Mouse (Mus musculus): ENCODE measurements around the gene Sipa1. TPM values are rescaled to one million over a fixed set of nuclear protein-coding genes. Genes with fewer than 3 reads are reported as not detected.

Gene Sipa1
- polyA plus RNA-seq, 1 experiment from 2014 or later, result 26.2 TPM

- Histone ChIP-seq H3K36me3 (ENCODE audit: insufficient read depth, low read length) (peaks cover 50% of the 10 kb centered on the region), H3K4me2 (ENCODE audit: low read length) (no peak overlapping the region), H3K4me1 (replicated peaks; ENCODE audit: insufficient read depth, low read length) (0 out of 2 replicates have a peak, but pooled peaks cover 3% of the 10 kb centered on the region), H3K9ac (ENCODE audit: low read depth, low read length) (no peak overlapping the region), H3K4me3 (replicated peaks; ENCODE audit: low read depth, low read length) (no peak overlapping the region), H3K27me3 (ENCODE audit: insufficient read depth, low read length) (no peaks in the 10 kb centered on the region), H3K9me3 (replicated peaks; ENCODE audit: low read length) (no peaks in the 10 kb centered on the region), H3K27ac (no peak overlapping the region)
- TF ChIP-seq CTCF (IDR thresholded peaks at IDR 0.05; ENCODE audit: low read depth), result no peak
- no peak for DNase-seq (ENCODE audit: low spot score)
- ATAC-seq (replicated peaks; ENCODE audit: low FRiP score, low read depth), result no peak
- 90% methylated on average over 13 of the region's 13 CpGs for WGBS
These were observed 21.5 kb upstream of the Sipa1 start for GRCm38 (mm10) chr19:5684985-5685384.

DNA sequence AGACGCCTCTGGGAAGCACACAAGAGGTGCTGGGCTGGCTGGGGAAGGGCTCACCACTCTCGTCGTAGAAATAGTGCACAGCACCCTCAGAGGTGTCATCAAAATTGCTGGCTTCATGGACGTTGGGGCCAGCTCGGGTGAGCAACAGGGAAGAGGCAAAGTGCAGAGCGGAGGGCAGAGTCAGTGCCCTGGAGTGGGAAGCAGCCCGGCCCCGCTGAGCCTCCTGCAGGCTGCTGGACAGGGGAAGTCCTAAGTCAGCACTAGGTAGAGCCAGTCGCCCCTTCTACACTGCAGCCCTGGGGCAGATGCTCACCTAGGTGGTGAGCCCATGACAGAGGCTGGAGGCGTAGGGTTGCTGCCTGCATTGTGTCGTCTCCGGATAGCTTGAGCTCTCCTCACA is 20.7 kb upstream of the Sipa1 start:
- no peak for TF ChIP-seq CTCF (IDR thresholded peaks at IDR 0.05; ENCODE audit: low read depth)
- DNase-seq (ENCODE audit: low spot score) (no peak), ATAC-seq (replicated peaks; ENCODE audit: low FRiP score, low read depth) (no peak)
- Histone ChIP-seq H3K9ac (ENCODE audit: low read depth, low read length) (no peak overlapping the region), H3K9me3 (replicated peaks; ENCODE audit: low read length) (no peaks in the 10 kb centered on the region), H3K27me3 (ENCODE audit: insufficient read depth, low read length) (no peaks in the 10 kb centered on the region), H3K4me2 (ENCODE audit: low read length) (no peak overlapping the region), H3K36me3 (ENCODE audit: insufficient read depth, low read length) (peaks cover 56% of the 10 kb centered on the region), H3K27ac (no peak overlapping the region), H3K4me3 (replicated peaks; ENCODE audit: low read depth, low read length) (no peak overlapping the region), H3K4me1 (replicated peaks; ENCODE audit: insufficient read depth, low read length) (0 out of 2 replicates have a peak, but pooled peaks cover 3% of the 10 kb centered on the region)
- WGBS, result 84% methylated on average over 12 of the region's 12 CpGs

DNA sequence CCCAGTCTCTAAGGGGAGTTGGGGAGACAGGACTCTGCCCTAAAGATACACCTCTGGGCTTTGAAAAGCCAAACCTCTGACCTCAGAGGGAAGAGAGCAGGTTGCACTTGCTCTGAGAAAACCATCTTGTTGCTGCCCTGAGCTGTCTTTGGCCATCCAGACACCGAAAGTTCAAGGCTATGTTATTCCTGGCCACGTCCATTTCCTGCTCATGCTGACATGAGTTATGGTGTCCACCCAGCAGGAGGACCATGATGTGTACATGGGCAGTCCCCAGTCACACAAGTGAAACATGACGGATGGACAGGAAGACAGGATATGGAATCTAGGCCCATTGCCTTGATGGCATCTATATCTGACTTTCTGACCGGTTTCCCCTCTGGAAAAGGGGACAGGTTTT is 16.9 kb upstream of the Sipa1 start:
- DNase-seq (ENCODE audit: low spot score) (peak; percentile 19), ATAC-seq (replicated peaks; ENCODE audit: low FRiP score, low read depth) (no peak)
- 45% methylated on average over 4 of the region's 4 CpGs for WGBS

DNA sequence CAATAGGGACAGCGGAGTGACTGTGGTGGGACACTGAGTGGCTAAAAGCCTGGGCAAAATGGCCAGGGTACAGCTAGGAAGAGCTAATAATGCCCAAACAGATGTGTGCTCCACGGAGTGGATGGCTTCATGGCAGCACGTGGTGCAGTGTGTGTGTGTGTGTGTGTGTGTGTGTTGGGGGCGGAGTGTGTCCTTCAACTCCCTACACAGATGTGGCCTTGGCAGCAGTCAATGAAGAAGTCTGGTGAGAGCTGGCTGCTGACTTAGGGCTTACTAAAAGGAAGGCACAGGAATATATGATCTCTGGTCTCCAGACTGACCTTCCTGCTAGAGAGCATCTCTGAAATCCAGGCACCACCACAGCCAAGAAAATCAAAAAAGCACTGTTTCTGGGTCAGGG is 4.9 kb upstream of the Sipa1 start:
- Histone ChIP-seq H3K9ac (ENCODE audit: low read depth, low read length) (no peak overlapping the region), H3K9me3 (replicated peaks; ENCODE audit: low read length) (no peaks in the 10 kb centered on the region), H3K36me3 (ENCODE audit: insufficient read depth, low read length) (peaks cover 52% of the 10 kb centered on the region; the same call in 1 of the 2 replicates), H3K27me3 (ENCODE audit: insufficient read depth, low read length) (no peaks in the 10 kb centered on the region), H3K27ac (no peak overlapping the region), H3K4me1 (replicated peaks; ENCODE audit: insufficient read depth, low read length) (no peaks in the 10 kb centered on the region), H3K4me3 (replicated peaks; ENCODE audit: low read depth, low read length) (no peak overlapping the region), H3K4me2 (ENCODE audit: low read length) (no peak overlapping the region)
- no peak for ATAC-seq (replicated peaks; ENCODE audit: low FRiP score, low read depth)
- TF ChIP-seq CTCF (IDR thresholded peaks at IDR 0.05; ENCODE audit: low read depth), result no peak
- DNase-seq (ENCODE audit: low spot score), result no peak
- 86% methylated on average over 4 of the region's 4 CpGs for WGBS

More for the DNA sequence above, 16.9 kb upstream of the Sipa1 start:
- TF ChIP-seq CTCF (IDR thresholded peaks at IDR 0.05; ENCODE audit: low read depth), result no peak
- 0 out of 2 replicates have a peak overlapping the region, but pooled peaks have one; percentile 5 for H3K9ac ChIP-seq (ENCODE audit: low read depth, low read length)
- no peaks in the 10 kb centered on the region for H3K9me3 ChIP-seq (replicated peaks; ENCODE audit: low read length)
- H3K4me1 ChIP-seq (replicated peaks; ENCODE audit: insufficient read depth, low read length), result no peaks in the 10 kb centered on the region
- no peak overlapping the region for H3K4me3 ChIP-seq (replicated peaks; ENCODE audit: low read depth, low read length)
- H3K27me3 ChIP-seq (ENCODE audit: insufficient read depth, low read length), result no peaks in the 10 kb centered on the region
- H3K4me2 ChIP-seq (ENCODE audit: low read length), result no peak overlapping the region
- no peak overlapping the region for H3K27ac ChIP-seq
- H3K36me3 ChIP-seq (ENCODE audit: insufficient read depth, low read length), result peaks cover 81% of the 10 kb centered on the region

GRCm38 (mm10) chr19:5666386-5666785 is 2.9 kb upstream of the Sipa1 start:
- TF ChIP-seq CTCF (IDR thresholded peaks at IDR 0.05; ENCODE audit: low read depth), result no peak
- 89% methylated on average over 18 of the region's 18 CpGs for WGBS

DNA sequence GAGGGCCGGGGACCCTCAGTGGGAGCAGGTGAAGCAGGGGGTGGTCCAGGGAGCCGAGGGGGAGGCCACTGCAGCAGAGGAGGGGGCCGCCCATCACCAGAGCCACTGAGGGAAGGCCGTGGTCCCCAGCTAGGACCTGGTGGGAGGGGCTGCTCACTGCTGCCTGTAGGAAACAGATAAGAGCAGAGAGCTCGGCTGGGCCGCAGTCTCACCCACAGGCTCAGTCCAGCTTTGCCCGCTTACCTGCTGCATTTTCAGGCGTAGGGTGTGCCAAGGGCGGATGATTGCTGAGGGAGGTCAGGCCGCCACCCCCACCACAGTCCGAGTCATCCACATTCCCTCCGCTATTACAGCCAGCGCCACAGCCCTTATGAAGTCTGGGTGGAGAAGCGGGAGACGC is 2.0 kb upstream of the Sipa1 start:
- WGBS, result 86% methylated on average over 15 of the region's 15 CpGs
- ATAC-seq (replicated peaks; ENCODE audit: low FRiP score, low read depth) (no peak), DNase-seq (ENCODE audit: low spot score) (no peak)
- Histone ChIP-seq H3K27ac (no peak overlapping the region), H3K9me3 (replicated peaks; ENCODE audit: low read length) (no peaks in the 10 kb centered on the region), H3K36me3 (ENCODE audit: insufficient read depth, low read length) (peaks cover 25% of the 10 kb centered on the region; the same call in 1 of the 2 replicates), H3K4me3 (replicated peaks; ENCODE audit: low read depth, low read length) (no peak overlapping the region), H3K4me1 (replicated peaks; ENCODE audit: insufficient read depth, low read length) (0 out of 2 replicates have a peak, but pooled peaks cover 4% of the 10 kb centered on the region), H3K9ac (ENCODE audit: low read depth, low read length) (no peak overlapping the region), H3K4me2 (ENCODE audit: low read length) (no peak overlapping the region), H3K27me3 (ENCODE audit: insufficient read depth, low read length) (no peaks in the 10 kb centered on the region)
- no peak for TF ChIP-seq CTCF (IDR thresholded peaks at IDR 0.05; ENCODE audit: low read depth)

More at GRCm38 (mm10) chr19:5666386-5666785, 2.9 kb upstream of the Sipa1 start:
- Histone ChIP-seq H3K27ac (no peak overlapping the region), H3K4me3 (replicated peaks; ENCODE audit: low read depth, low read length) (no peak overlapping the region), H3K4me1 (replicated peaks; ENCODE audit: insufficient read depth, low read length) (0 out of 2 replicates have a peak, but pooled peaks cover 4% of the 10 kb centered on the region), H3K4me2 (ENCODE audit: low read length) (no peak overlapping the region), H3K36me3 (ENCODE audit: insufficient read depth, low read length) (peaks cover 32% of the 10 kb centered on the region; the same call in 1 of the 2 replicates), H3K27me3 (ENCODE audit: insufficient read depth, low read length) (no peaks in the 10 kb centered on the region), H3K9me3 (replicated peaks; ENCODE audit: low read length) (no peaks in the 10 kb centered on the region), H3K9ac (ENCODE audit: low read depth, low read length) (no peak overlapping the region)
- DNase-seq (ENCODE audit: low spot score) (no peak), ATAC-seq (replicated peaks; ENCODE audit: low FRiP score, low read depth) (no peak)
